Comparison of ENCODE assay signal across 8 mouse cellular contexts in the genomic region with DNA sequence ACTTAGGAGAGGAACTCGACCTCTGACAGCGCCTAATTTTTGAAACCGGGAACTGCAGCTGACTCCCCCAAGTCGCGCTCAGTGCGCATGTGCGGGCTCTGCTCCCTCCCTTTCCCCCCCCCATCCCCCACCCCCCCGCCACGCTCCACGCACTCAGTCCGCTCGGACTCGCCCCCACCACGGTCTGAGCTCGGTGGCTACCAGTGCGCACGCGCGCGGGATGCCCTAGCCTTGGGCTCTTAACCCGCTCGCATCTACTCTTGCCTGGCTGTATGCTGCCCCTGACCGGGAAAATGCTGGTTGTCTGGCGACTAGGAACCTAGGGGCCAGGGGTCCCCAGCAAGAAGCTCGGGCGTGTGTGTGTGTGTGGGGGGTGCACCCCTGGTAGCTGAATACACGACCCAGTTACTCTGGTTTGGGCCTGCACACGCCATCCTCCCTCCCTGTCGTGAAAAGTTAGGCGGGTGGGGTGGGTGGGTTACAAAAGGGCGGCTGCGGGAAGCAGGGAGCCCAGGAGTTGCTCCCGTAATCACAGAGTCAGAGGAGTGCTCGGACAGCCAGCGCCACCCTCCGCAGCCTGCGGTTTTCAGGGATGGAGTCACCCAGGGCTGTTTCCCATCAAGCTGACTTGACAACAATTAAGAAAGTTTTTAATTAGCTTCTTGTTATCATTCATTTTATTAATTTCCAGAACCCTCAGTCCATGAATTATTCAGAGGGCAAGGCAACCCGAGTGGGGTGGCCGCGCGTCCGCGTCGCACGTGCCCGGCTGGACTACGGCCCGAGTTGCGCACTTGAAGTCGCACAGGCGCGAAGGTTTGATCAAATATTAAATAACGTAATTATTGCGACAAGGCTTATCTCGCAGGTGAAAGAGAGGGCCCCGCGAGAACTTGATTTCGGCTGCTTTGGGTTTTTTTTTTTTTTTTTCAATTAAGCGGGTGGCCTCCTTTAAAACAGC. TPM values are rescaled to one million over a fixed set of nuclear protein-coding genes. Genes with fewer than 3 reads are reported as not detected.
DNase-seq lines count a peak whose midpoint lies in the region; ATAC-seq lines count a peak whose summit lies in the region.

No protein-coding gene starts in this region.

- under 1% methylated on average over 58 of the region's 59 CpGs for WGBS in embryonic facial prominence, embryonic 12.5 days
- 2% methylated on average over 58 of the region's 59 CpGs for WGBS in intestine, embryonic 15.5 days

- peak overlapping the region; percentile 48 for H3K4me2 ChIP-seq in embryonic facial prominence, embryonic 12.5 days (replicated peaks)
- H3K4me2 ChIP-seq in intestine, embryonic 15.5 days (replicated peaks), result peak overlapping the region; percentile 30; the same call in 1 of the 2 replicates

- peak; percentile 29 for DNase-seq in kidney, postnatal 10 days
- DNase-seq in kidney, adult 9 months, result no peak
- DNase-seq in retina, embryonic 14.5 days (ENCODE audit: low spot score), result peak; percentile 89
- no peak for DNase-seq in gastrocnemius, postnatal 14 days
- DNase-seq in thymus, postnatal 0 days (ENCODE audit: low spot score), result no peak

- peak; percentile 83 for ATAC-seq in embryonic facial prominence, embryonic 12.5 days (ENCODE audit: insufficient number of reproducible peaks, insufficient read depth, low FRiP score, low TSS enrichment)
- ATAC-seq in intestine, embryonic 15.5 days, result peak; percentile 66
- ATAC-seq in monocyte, adult 5-6 weeks (replicated peaks; ENCODE audit: insufficient number of reproducible peaks, low FRiP score, low TSS enrichment, poor library complexity, severe bottlenecking), result no peak

- H3K27me3 ChIP-seq in embryonic facial prominence, embryonic 12.5 days, result peaks cover 54% of the 10 kb centered on the region
- H3K27me3 ChIP-seq in intestine, embryonic 15.5 days (replicated peaks), result peaks cover 74% of the 10 kb centered on the region

- intact Hi-C loops in gastrocnemius, postnatal 14 days (cut with DNase I; ENCODE audit: low total_unique reads), result no loop called here

- H3K27ac ChIP-seq in embryonic facial prominence, embryonic 12.5 days, result no peak overlapping the region
- no peak overlapping the region for H3K27ac ChIP-seq in intestine, embryonic 15.5 days

- H3K36me3 ChIP-seq in embryonic facial prominence, embryonic 12.5 days, result no peaks in the 10 kb centered on the region
- H3K36me3 ChIP-seq in intestine, embryonic 15.5 days, result no peaks in the 10 kb centered on the region

- H3K9me3 ChIP-seq in embryonic facial prominence, embryonic 12.5 days, result no peaks in the 10 kb centered on the region
- no peaks in the 10 kb centered on the region for H3K9me3 ChIP-seq in intestine, embryonic 15.5 days

- H3K4me1 ChIP-seq in embryonic facial prominence, embryonic 12.5 days, result peaks cover 10% of the 10 kb centered on the region
- peaks cover 6% of the 10 kb centered on the region for H3K4me1 ChIP-seq in intestine, embryonic 15.5 days (replicated peaks)

- no peak overlapping the region for H3K9ac ChIP-seq in embryonic facial prominence, embryonic 12.5 days
- no peak overlapping the region for H3K9ac ChIP-seq in intestine, embryonic 15.5 days

- H3K4me3 ChIP-seq in embryonic facial prominence, embryonic 12.5 days, result peak overlapping the region; percentile 28
- peak overlapping the region; percentile 6; the same call in 1 of the 2 replicates for H3K4me3 ChIP-seq in intestine, embryonic 15.5 days (replicated peaks)

RNA-seq across cellular contexts. Expression of a gene that starts 7.2 kb away (rescaled TPM):
- polyA plus RNA-seq in embryonic facial prominence, embryonic 12.5 days (2016; fragmentation: Nextera tagmentation; extraction: Ambion mirVana), result 15.9 and 19.5 TPM in 2 replicates
- 0.24 and 0.34 TPM in 2 replicates for polyA plus RNA-seq in intestine, embryonic 15.5 days (2015; fragmentation: Nextera tagmentation; extraction: Ambion mirVana)
- 1 to 10 TPM; 1.4 to 2.1 TPM for total RNA-seq in gastrocnemius, postnatal 14 days (2021)
- polyA plus RNA-seq in thymus, postnatal 0 days (2015; fragmentation: Nextera tagmentation; extraction: Ambion mirVana), result 1.0 and 1.3 TPM in 2 replicates
- not detected in 3 replicates for total RNA-seq in monocyte, adult 5-6 weeks (2017)

Comparison
In these comparisons a context has a peak if more than half of its experiments do, and no peak if none do; other contexts are left out.
1. DNase-seq: peak in kidney, postnatal 10 days (single experiment) and retina, embryonic 14.5 days (single experiment); none in kidney, adult 9 months (single experiment), gastrocnemius, postnatal 14 days (single experiment) and thymus, postnatal 0 days (single experiment).